Mouse (Mus musculus) myocyte (in vitro differentiated cells): ENCODE results near the gene Mpg. TPM values are rescaled to one million over a fixed set of nuclear protein-coding genes. Genes with fewer than 3 reads are reported as not detected.

Experiments used
- H3K27me3 ChIP-seq: one replicate; pipeline ENCODE4 v1.6.1; 2011; ENCODE audit not compliant: control insufficient read depth, insufficient read depth, insufficient read length
- H3K36me3 ChIP-seq: one replicate; pipeline ENCODE4 v1.6.1; 2011; ENCODE audit not compliant: control insufficient read depth, insufficient read depth
- H3K4me2 ChIP-seq: one replicate; pipeline ENCODE4 v1.6.1; 2011; ENCODE audit warnings: low read depth, control low read depth
- H3K4me3 ChIP-seq: one replicate; pipeline ENCODE4 v1.5.1; 2011; ENCODE audit warnings: mild to moderate bottlenecking, control low read depth, moderate library complexity
- H3K79me2 ChIP-seq: one replicate; pipeline ENCODE4 v1.6.1; 2011; ENCODE audit not compliant: control insufficient read depth, insufficient read depth
- H3ac ChIP-seq: one replicate; pipeline ENCODE4 v1.6.1; 2011; ENCODE audit not compliant: control insufficient read depth, insufficient read length
- CEBPB ChIP-seq: IDR thresholded peaks from 2 replicates; pipeline ENCODE4 v1.6.1; 2011; ENCODE audit warnings: mild to moderate bottlenecking, moderate library complexity; ENCODE audit not compliant: poor library complexity, insufficient read depth, severe bottlenecking
- E2F4 ChIP-seq: IDR thresholded peaks from one replicate; pipeline ENCODE4 v1.6.1; 2011; ENCODE audit warnings: mild to moderate bottlenecking, control low read depth, moderate library complexity; ENCODE audit not compliant: insufficient read depth
- MAX ChIP-seq: IDR thresholded peaks from one replicate; pipeline ENCODE4 v1.6.1; 2011; ENCODE audit warnings: low read depth, mild to moderate bottlenecking, control low read depth
- MYOD1 ChIP-seq, 3 experiments: IDR thresholded peaks; one replicate each; pipeline ENCODE4 v1.6.1; 2011; ENCODE audit warnings: control low read depth in 2 of 3, low read depth in 2 of 3, mild to moderate bottlenecking in 2 of 3, moderate library complexity in 1 of 3; ENCODE audit not compliant: insufficient read length in 2 of 3, control insufficient read depth in 1 of 3
- MYOG ChIP-seq, 3 experiments: IDR thresholded peaks; one replicate each; pipeline ENCODE4 v1.6.1; 2011; ENCODE audit warnings: control low read depth in 2 of 3, low read depth in 2 of 3, mild to moderate bottlenecking in 2 of 3; ENCODE audit not compliant: insufficient read length in 2 of 3, control insufficient read depth in 1 of 3, insufficient read depth in 1 of 3
- POLR2A ChIP-seq: IDR thresholded peaks from one replicate; pipeline ENCODE4 v1.6.1; 2011; ENCODE audit warnings: low read depth, mild to moderate bottlenecking, control low read depth, moderate library complexity; ENCODE audit not compliant: insufficient read length
- POLR2AphosphoS2 ChIP-seq: IDR thresholded peaks from one replicate; pipeline ENCODE4 v1.6.1; 2011; ENCODE audit warnings: low read depth, control low read depth; ENCODE audit not compliant: insufficient read length
- REST ChIP-seq: IDR thresholded peaks from one replicate; pipeline ENCODE4 v1.6.1; 2011; ENCODE audit warnings: mild to moderate bottlenecking, control low read depth, moderate library complexity; ENCODE audit not compliant: insufficient read depth, insufficient read length
- SRF ChIP-seq: IDR thresholded peaks from one replicate; pipeline ENCODE4 v1.6.1; 2011; ENCODE audit warnings: low read depth; ENCODE audit not compliant: control insufficient read depth, insufficient read length
- TCF12 ChIP-seq: IDR thresholded peaks from one replicate; pipeline ENCODE4 v1.6.1; 2011; ENCODE audit warnings: mild to moderate bottlenecking, control low read depth; ENCODE audit not compliant: poor library complexity, insufficient read depth, severe bottlenecking
- TCF3 ChIP-seq: IDR thresholded peaks from one replicate; pipeline ENCODE4 v1.6.1; 2011; ENCODE audit warnings: low read depth, control low read depth; ENCODE audit not compliant: insufficient read length
- USF1 ChIP-seq: IDR thresholded peaks from one replicate; pipeline ENCODE4 v1.6.1; 2011; ENCODE audit warnings: low read depth, mild to moderate bottlenecking, control low read depth, moderate library complexity
- polyA plus RNA-seq: library from polyadenylated mRNA; unstranded; fragments of >200 nt; fragmentation: generic; extraction: Trizol; gene quantifications from one replicate; pipeline ENCODE4 v1.2.1, GENCODE M21; 2012; ENCODE audit warnings: missing spikeins

The Mpg gene
- polyA plus RNA-seq, 1 experiment, result 23.8 TPM

DNA sequence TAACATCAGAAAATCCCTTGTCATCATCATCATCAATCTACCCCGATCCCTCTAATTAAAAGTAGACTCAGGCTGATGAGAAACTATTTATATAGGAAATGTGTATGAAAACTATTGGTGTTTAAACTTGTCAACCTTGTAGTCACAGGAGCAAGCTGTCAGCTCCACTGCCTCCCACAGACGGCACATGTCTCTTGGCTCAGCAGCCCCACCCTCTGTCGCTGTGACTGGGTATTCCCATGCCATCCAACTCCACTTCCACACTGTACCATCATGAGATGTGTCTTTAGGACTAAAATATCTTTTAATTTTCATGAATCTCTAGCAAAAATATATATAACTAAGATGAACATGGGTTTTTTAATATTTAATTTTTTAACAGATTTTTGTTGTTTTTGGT lies 22.0 kb downstream of the Mpg start:
- Histone ChIP-seq H3K36me3 (peaks cover 40% of the 10 kb centered on the region), H3ac (no peak overlapping the region), H3K27me3 (no peaks in the 10 kb centered on the region), H3K4me2 (no peak overlapping the region), H3K79me2 (no peaks in the 10 kb centered on the region), H3K4me3 (no peak overlapping the region)
- TF ChIP-seq USF1, result no peak
- TF ChIP-seq TCF12, result no peak
- TF ChIP-seq MYOD1 (IDR thresholded peaks at IDR 0.05; ENCODE audit: control insufficient read depth in 1 of 3, insufficient read length in 2 of 3, low read depth in 2 of 3), result no peak
- no peak for TF ChIP-seq E2F4
- no peak for TF ChIP-seq MYOG (IDR thresholded peaks at IDR 0.05; ENCODE audit: control insufficient read depth in 1 of 3, insufficient read depth in 1 of 3, insufficient read length in 2 of 3, low read depth in 2 of 3)
- no peak for TF ChIP-seq CEBPB
- TF ChIP-seq TCF3, result no peak
- TF ChIP-seq MAX, result no peak
- no peak for TF ChIP-seq REST
- TF ChIP-seq POLR2AphosphoS2, result no peak
- no peak for TF ChIP-seq SRF
- no peak for TF ChIP-seq POLR2A

DNA sequence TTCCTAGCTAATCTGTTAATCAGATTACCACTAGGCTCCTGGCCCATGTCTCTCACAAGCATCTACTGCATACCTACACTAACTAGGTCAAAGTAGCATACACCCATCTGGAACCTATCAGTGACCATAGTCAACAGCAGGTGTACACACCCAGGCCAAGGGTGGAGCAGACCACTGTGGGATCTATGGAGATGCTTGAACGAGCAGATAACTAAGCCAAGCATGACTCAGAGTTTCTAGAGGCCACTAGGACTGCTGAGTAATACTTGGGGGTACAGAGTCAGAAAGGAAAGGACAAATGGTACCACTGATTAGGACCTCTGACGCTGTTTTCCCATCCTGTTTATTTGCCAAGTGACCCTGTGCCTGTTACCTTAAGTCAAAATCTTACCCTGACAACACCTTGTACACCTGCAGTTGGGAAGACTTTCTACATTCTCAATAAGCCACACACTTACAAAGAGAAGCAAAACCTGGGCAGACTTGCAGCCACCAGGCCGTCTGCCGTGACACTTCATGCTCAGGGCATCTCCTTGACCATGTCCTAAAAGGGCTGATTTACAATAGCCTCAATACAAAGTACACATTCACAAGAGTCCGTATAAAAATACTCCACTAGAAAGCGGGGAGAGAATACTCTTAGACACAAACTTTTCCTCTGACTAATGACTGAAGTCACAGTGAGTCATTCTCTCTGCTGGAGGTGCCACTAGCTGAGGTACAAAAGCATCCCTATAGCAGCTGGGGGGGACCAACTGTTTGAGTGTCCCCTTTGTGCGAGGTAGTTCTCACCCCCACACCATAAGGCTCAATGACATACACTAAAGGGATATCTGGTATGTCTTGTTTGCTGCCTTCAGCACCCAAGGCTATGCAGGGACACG lies 24.8 kb downstream of the Mpg start:
- H3K4me3 ChIP-seq, result no peak overlapping the region
- H3ac ChIP-seq, result no peak overlapping the region
- peaks cover 40% of the 10 kb centered on the region for H3K36me3 ChIP-seq
- TF ChIP-seq MYOD1 (IDR thresholded peaks at IDR 0.05; ENCODE audit: control insufficient read depth in 1 of 3, insufficient read length in 2 of 3, low read depth in 2 of 3) (peak in 1 of 3 experiments; percentile 64), MYOG (IDR thresholded peaks at IDR 0.05; ENCODE audit: control insufficient read depth in 1 of 3, insufficient read depth in 1 of 3, insufficient read length in 2 of 3, low read depth in 2 of 3) (peak in 1 of 3 experiments; percentile 21), SRF (no peak), TCF12 (no peak)
- H3K79me2 ChIP-seq, result no peaks in the 10 kb centered on the region
- H3K4me2 ChIP-seq, result peak overlapping the region; percentile 54
- H3K27me3 ChIP-seq, result no peaks in the 10 kb centered on the region

DNA sequence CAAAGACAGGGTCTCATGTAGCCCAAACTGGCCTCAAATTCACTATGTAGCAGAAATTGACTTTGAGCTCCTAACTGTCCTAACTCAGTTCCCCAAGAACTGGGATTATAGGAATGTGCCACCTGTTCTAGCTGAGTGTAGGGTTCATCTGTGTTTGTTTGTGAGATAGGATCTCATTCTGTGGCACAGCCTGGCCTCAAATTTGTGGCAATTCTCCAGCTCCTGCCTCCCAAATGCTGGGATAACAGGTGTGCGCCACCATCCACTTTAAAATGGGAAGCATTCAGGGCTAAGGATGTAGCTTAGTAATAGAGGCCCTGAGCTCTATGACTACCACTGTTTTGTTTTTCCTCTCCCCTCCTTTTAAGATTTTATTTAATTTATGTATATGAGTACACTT lies 26.8 kb downstream of the Mpg start:
- Histone ChIP-seq H3ac (no peak overlapping the region), H3K79me2 (no peaks in the 10 kb centered on the region), H3K27me3 (no peaks in the 10 kb centered on the region), H3K4me3 (no peak overlapping the region), H3K4me2 (no peak overlapping the region), H3K36me3 (peaks cover 31% of the 10 kb centered on the region)
- no peak for TF ChIP-seq CEBPB
- no peak for TF ChIP-seq TCF3
- TF ChIP-seq POLR2A, result no peak
- no peak for TF ChIP-seq SRF
- no peak for TF ChIP-seq E2F4
- TF ChIP-seq REST, result no peak
- peak; percentile 41 for TF ChIP-seq TCF12
- TF ChIP-seq MYOD1 (IDR thresholded peaks at IDR 0.05; ENCODE audit: control insufficient read depth in 1 of 3, insufficient read length in 2 of 3, low read depth in 2 of 3), result peak in 2 of 3 experiments; percentile 74 to 87
- peak; percentile 22 to 77 (median 41) for TF ChIP-seq MYOG (IDR thresholded peaks at IDR 0.05; ENCODE audit: control insufficient read depth in 1 of 3, insufficient read depth in 1 of 3, insufficient read length in 2 of 3, low read depth in 2 of 3)

GRCm38 (mm10) chr11:32256146-32256545 lies 29.8 kb downstream of the Mpg start:
- Histone ChIP-seq H3K36me3 (peaks cover 21% of the 10 kb centered on the region), H3K79me2 (no peaks in the 10 kb centered on the region), H3K4me2 (no peak overlapping the region), H3K4me3 (no peak overlapping the region), H3K27me3 (no peaks in the 10 kb centered on the region), H3ac (no peak overlapping the region)
- no peak for TF ChIP-seq CEBPB
- no peak for TF ChIP-seq TCF3
- TF ChIP-seq POLR2A, result no peak
- TF ChIP-seq POLR2AphosphoS2, result no peak
- no peak for TF ChIP-seq TCF12
- TF ChIP-seq E2F4, result no peak
- no peak for TF ChIP-seq USF1
- TF ChIP-seq MYOD1 (IDR thresholded peaks at IDR 0.05; ENCODE audit: control insufficient read depth in 1 of 3, insufficient read length in 2 of 3, low read depth in 2 of 3), result no peak
- no peak for TF ChIP-seq SRF

DNA sequence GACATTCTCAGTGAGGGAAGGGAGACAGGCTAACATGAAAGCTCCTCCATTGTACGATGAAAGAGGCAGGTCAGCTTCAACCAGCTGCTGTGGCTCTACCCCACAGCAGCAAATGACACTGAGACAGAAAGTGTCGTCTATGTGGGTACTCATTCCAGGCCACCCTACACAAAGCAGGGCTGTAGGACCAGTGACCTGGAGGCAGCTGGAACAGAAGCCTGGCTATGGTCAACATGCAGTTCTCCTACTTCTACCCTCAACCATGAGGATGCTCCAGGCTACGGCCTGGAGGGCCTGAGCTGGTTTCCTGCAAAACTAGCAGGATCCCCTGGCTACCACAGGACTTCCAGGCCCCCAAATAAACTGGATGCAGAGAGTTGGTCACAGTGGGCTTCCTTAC lies 30.3 kb downstream of the Mpg start:
- no peak overlapping the region for H3K4me2 ChIP-seq
- no peaks in the 10 kb centered on the region for H3K79me2 ChIP-seq
- H3ac ChIP-seq, result no peak overlapping the region
- H3K4me3 ChIP-seq, result no peak overlapping the region
- H3K36me3 ChIP-seq, result peaks cover 22% of the 10 kb centered on the region
- no peak for TF ChIP-seq TCF12
- no peaks in the 10 kb centered on the region for H3K27me3 ChIP-seq
